Mouse (Mus musculus) kidney, adult 2 months (tissue): ENCODE measurements around the gene Oprm1. TPM values are rescaled to one million over a fixed set of nuclear protein-coding genes. Genes with fewer than 3 reads are reported as not detected.
"Not testable (repeated sequence)": the region's sequence is repeated elsewhere in the genome, so short reads cannot be mapped to it uniquely, and the experiment has no call there.

ENCODE experiments used
- DNase-seq: peaks from one replicate; pipeline ENCODE4 v3.0.0; 2021
- H3K27ac ChIP-seq: fragments of 200-500 bp; 2 replicates; pipeline ENCODE4 v1.5.1; 2012; ENCODE audit warnings: low read depth, low read length, control low read depth, inconsistent platforms; ENCODE audit not compliant: insufficient read depth
- H3K27me3 ChIP-seq: fragments of 200-500 bp; replicated peaks from 2 replicates; pipeline ENCODE4 v1.6.1; 2012; ENCODE audit warnings: mild to moderate bottlenecking, moderate library complexity, low read length, inconsistent platforms; ENCODE audit not compliant: control insufficient read depth, insufficient read depth
- H3K36me3 ChIP-seq: fragments of 200-500 bp; 2 replicates; pipeline ENCODE4 v1.6.1; 2012; ENCODE audit warnings: mild to moderate bottlenecking, moderate library complexity, low read length, inconsistent platforms; ENCODE audit not compliant: control insufficient read depth, insufficient read depth
- H3K4me1 ChIP-seq: fragments of 200-500 bp; 2 replicates; pipeline ENCODE4 v1.6.1; 2011; ENCODE audit warnings: low read length; ENCODE audit not compliant: control insufficient read depth, insufficient read depth
- H3K4me3 ChIP-seq: fragments of 200-500 bp; 2 replicates; pipeline ENCODE4 v1.5.1; 2011; ENCODE audit warnings: mild to moderate bottlenecking, low read depth, low read length, control low read depth; ENCODE audit not compliant: insufficient read depth
- CTCF ChIP-seq: fragments of 200-500 bp; conservative IDR thresholded peaks from 2 replicates; pipeline ENCODE4 v1.5.1; 2011; ENCODE audit warnings: low read depth, mild to moderate bottlenecking, control low read depth, low read length, moderate library complexity, mixed read lengths; ENCODE audit not compliant: insufficient read depth, insufficient read length
- POLR2A ChIP-seq: fragments of 200-500 bp; IDR thresholded peaks from one replicate; pipeline ENCODE4 v1.6.1; 2011; ENCODE audit warnings: low read depth, low read length, control low read depth
- WGBS: fragments of 180-500 bp; shearing (Covaris S2); methylation state at CpG from one replicate; pipeline ENCODE4 v1.1.7; 2018; 5-methylcytosine and 5-hydroxymethylcytosine counted together
- polyA plus RNA-seq: library from polyadenylated mRNA; depleted of rRNA; stranded (reverse); fragments of >200 nt; gene quantifications from 2 replicates; pipeline ENCODE4 v1.2.3, GENCODE M21; 2012

The Oprm1 gene
- polyA plus RNA-seq, 1 experiment = not detected

- no peaks in the 10 kb centered on the region for H3K4me1 ChIP-seq
- no peaks in the 10 kb centered on the region for H3K27me3 ChIP-seq
- no peak for DNase-seq
- WGBS = 73% methylated on average over 1 of the region's 1 CpGs
- no peak overlapping the region for H3K27ac ChIP-seq
- TF ChIP-seq POLR2A (no peak), CTCF (no peak)
- H3K36me3 ChIP-seq = no peaks in the 10 kb centered on the region
- H3K4me3 ChIP-seq = no peak overlapping the region
Measured at GRCm38 (mm10) chr10:6988555-6988954, 230.2 kb downstream of the Oprm1 start.

GRCm38 (mm10) chr10:6996895-6997294 is 238.6 kb downstream of the Oprm1 start:
- H3K4me1 ChIP-seq = no peaks in the 10 kb centered on the region
- H3K4me3 ChIP-seq = no peak overlapping the region
- TF ChIP-seq POLR2A (no peak), CTCF (no peak)
- H3K27ac ChIP-seq = no peak overlapping the region
- no peak for DNase-seq
- no peaks in the 10 kb centered on the region for H3K27me3 ChIP-seq
- 69% methylated on average over 3 of the region's 3 CpGs for WGBS
- no peaks in the 10 kb centered on the region for H3K36me3 ChIP-seq

- H3K36me3 ChIP-seq = no peaks in the 10 kb centered on the region
- WGBS = 88% methylated on average over 4 of the region's 4 CpGs
- H3K27me3 ChIP-seq = no peaks in the 10 kb centered on the region
- no peaks in the 10 kb centered on the region for H3K4me1 ChIP-seq
- no peak overlapping the region for H3K4me3 ChIP-seq
- no peak overlapping the region for H3K27ac ChIP-seq
- TF ChIP-seq CTCF = no peak
- TF ChIP-seq POLR2A = no peak
- DNase-seq = no peak
Measured at GRCm38 (mm10) chr10:6998576-6999250, 240.4 kb downstream of the Oprm1 start.

- Histone ChIP-seq H3K27ac (no peak overlapping the region), H3K36me3 (no peaks in the 10 kb centered on the region), H3K4me3 (no peak overlapping the region), H3K27me3 (no peaks in the 10 kb centered on the region), H3K4me1 (no peaks in the 10 kb centered on the region)
- DNase-seq = no peak
- 87% methylated on average over 3 of the region's 3 CpGs for WGBS
- no peak for TF ChIP-seq CTCF
- no peak for TF ChIP-seq POLR2A
Measured at GRCm38 (mm10) chr10:6999355-6999754, 241.0 kb downstream of the Oprm1 start.

- H3K4me1 ChIP-seq, H3K27me3 ChIP-seq, DNase-seq, H3K36me3 ChIP-seq, H3K4me3 ChIP-seq, H3K27ac ChIP-seq: not testable (repeated sequence)
Measured at GRCm38 (mm10) chr10:7003898-7004297, 245.6 kb downstream of the Oprm1 start.

GRCm38 (mm10) chr10:7004980-7005538 is 246.8 kb downstream of the Oprm1 start:
- Histone ChIP-seq H3K4me3 (no peak overlapping the region), H3K4me1 (no peaks in the 10 kb centered on the region), H3K27me3 (no peaks in the 10 kb centered on the region), H3K36me3 (no peaks in the 10 kb centered on the region), H3K27ac (no peak overlapping the region)
- WGBS = 56% methylated on average over 5 of the region's 5 CpGs
- peak; percentile 4 for DNase-seq
- TF ChIP-seq POLR2A (no peak), CTCF (no peak)

- no peaks in the 10 kb centered on the region for H3K27me3 ChIP-seq
- TF ChIP-seq CTCF = no peak
- no peak for TF ChIP-seq POLR2A
- WGBS = 67% methylated on average over 8 of the region's 8 CpGs
- peaks cover 2% of the 10 kb centered on the region; the same call in 1 of the 2 replicates for H3K4me1 ChIP-seq
- DNase-seq = no peak
- no peaks in the 10 kb centered on the region for H3K36me3 ChIP-seq
- no peak overlapping the region for H3K4me3 ChIP-seq
- H3K27ac ChIP-seq = no peak overlapping the region
Measured at GRCm38 (mm10) chr10:7010543-7010942, 252.2 kb downstream of the Oprm1 start.
